Mouse (Mus musculus) right cerebral cortex, postnatal 36 days (tissue): ENCODE data around the gene Fgr.
"Not testable (repeated sequence)": the region's sequence is repeated elsewhere in the genome, so short reads cannot be mapped to it uniquely, and the experiment has no call there.

Experiments
- DNase-seq, 2 experiments: peaks; one replicate each; pipeline ENCODE4 v3.0.0; 2022; ENCODE audit warnings: low spot score in 2 of 2, mixed read lengths in 1 of 2

Fgr gene

DNA sequence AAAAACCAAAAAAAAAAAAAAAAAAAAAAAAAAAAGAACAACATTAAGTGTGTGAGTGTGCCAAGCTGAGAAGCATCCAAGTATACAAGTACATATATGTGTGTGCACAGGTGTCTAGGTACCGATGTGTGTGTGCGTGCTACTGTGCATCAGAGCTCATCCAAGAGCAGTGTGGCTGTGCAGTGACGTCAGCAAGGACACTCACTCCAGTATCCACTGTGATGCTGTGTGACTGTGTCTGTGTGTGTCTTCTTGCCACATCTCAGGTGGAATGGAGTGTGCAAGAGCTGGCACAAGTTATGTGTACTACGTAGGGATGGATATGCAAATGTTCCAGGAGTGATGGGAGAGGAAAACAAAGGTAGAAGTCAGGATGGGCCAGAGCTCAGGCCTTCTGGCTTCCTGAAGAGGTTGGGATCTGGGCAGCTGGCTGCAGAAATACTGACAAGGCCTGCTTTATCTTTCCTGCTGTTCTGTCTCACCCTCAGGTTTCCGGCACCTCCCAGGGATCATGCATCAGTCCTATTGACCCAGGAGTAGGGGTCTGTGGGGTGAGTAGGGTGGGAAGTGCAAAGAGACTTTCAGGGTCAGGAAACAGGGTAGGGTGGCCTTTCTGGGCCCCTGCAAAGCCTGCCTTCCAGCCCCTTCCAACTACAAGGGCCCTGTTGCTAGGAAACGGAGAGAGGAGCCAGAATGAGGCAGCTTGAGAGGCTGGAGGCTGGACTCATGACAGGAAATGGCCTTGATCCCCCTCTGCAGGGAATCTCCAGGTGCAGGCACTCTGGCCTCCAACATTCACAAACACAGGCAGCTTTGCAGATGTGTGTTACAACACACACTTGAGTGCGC, 10.0 kb downstream of the Fgr start:
- no peak for DNase-seq

GRCm38 (mm10) chr4:132988581-132989355, 14.9 kb downstream of the Fgr start:
- DNase-seq = no peak

- no peak for DNase-seq
Observed at GRCm38 (mm10) chr4:132993553-132993952, 19.7 kb downstream of the Fgr start.

GRCm38 (mm10) chr4:132997469-132998237, 23.8 kb downstream of the Fgr start:
- DNase-seq = no peak

DNA sequence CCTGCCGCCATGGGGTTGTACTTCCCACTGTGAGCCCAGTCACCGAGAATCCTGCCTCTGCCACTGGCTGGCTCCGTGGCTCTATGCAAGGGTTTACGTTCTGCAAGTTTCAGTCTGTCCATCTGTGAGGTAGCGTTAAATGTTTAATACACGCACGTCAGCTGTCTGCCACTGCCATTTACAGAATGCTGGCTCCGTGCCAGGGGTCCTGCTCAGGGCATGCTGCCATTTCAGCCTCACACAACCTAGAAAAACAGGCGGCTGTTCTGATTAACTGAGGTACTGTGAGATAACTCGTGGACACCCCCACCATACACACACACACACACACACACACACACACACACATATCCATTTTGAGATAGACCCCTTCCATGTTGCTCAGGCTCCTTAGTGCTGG, 29.0 kb downstream of the Fgr start:
- no peak for DNase-seq

GRCm38 (mm10) chr4:133003316-133004018, 29.6 kb downstream of the Fgr start:
- DNase-seq = no peak

DNA sequence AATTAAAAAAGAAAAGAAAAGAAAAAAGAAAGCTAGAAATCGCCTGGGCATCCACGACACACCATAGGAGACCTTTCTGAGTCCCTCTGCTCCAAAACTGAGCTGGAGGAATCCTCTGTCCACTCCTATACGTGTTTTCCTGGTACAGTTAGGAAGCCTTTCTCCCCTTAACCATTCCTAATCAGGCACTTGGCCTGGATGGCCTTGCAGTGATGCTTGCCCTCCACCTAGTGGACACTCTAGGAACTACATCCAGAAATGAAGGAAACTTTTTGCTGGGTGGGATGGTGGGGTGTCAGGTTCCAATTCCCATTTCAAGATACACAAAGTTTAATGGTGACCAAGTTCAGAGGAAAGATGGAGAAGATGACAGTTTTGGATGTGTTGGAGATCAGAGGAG, 31.3 kb downstream of the Fgr start:
- DNase-seq = no peak

DNA sequence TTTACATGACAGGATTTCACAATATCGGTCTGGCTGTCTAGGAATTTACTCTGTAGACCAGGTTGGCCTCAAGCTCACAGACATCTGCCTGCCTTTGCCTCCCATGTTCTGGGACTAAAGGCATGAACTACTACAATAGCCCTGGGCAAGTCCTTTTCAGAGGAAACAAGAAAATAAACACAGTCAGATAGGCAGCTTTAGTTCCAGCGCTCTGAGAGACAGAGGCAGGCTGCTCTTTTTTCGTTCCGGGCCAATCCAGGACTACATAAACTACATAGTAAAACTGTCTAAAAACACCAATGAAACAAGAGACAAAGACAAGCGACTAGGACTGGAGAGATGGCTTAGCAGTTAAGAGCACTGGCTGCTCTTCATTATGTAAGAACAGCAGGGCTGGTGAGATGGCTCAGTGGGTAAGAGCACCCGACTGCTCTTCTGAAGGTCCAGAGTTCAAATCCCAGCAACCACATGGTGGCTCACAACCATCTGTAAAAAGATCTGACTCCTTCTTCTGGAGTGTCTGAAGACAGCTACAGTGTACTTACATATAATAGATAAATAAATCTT, 32.1 kb downstream of the Fgr start:
- DNase-seq = not testable (repeated sequence)

DNA sequence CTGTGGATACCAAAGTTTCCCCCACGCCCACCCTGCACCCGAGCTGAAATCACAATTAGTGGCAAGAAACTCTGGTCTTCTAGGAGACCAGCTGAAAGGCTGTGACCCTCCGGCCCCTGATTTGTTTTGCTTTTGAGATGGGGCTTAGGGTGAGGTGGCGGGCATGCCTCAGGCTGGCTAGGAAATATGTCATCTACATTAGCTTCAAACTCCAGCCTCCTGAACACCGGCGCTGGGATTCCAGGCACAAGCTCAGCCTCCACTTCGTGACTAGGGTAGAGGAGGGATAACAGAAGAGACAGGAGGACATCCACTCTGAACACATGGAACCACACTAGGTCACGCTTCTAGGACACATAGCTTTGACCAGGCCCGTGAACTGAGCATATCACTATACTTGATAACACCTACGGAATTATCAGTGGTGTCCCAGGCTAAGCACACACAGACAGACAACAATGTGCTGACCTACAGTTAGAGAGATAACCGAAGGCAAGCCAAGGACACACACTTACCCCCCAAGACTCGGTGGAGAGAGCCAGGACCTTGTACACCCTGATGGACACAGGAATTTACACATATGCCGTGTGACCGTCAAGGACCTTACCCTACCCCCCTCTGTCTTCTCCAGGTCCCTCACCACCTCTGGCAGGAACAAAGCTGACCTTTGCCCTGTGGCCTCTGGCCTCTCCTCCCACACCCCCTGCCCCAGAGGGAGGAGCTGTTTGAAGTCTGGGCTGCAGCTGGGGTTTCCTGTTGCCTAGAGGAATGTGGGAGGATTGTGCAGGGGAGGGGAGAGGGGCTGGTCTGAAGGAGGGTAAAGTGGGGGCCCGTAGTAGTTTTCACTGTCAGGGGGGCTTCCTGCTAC, 33.9 kb downstream of the Fgr start:
- DNase-seq = no peak

DNA sequence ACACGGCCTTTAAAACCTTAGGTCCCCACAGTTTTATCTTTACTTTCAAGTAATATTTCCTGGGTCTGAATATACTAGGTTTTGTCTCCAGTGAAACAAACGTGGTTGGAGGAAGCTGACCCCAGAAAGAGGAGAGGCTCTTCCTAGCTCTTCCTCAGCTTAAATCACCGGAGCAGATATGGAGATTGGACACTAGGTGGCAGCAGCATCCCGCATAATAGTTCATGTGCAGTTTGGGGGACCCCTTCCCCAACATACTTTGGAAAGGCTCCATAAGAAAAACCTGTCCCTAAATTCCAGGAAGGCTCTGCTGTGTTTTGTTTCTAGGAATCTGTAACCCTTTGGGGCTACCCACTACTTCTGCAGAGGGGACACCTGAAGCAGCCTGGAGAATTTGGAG, 35.2 kb downstream of the Fgr start:
- DNase-seq = no peak

- no peak for DNase-seq
Observed at GRCm38 (mm10) chr4:133009676-133010075, 35.8 kb downstream of the Fgr start.

- no peak for DNase-seq
Observed at GRCm38 (mm10) chr4:133010611-133011010, 36.7 kb downstream of the Fgr start.

DNA sequence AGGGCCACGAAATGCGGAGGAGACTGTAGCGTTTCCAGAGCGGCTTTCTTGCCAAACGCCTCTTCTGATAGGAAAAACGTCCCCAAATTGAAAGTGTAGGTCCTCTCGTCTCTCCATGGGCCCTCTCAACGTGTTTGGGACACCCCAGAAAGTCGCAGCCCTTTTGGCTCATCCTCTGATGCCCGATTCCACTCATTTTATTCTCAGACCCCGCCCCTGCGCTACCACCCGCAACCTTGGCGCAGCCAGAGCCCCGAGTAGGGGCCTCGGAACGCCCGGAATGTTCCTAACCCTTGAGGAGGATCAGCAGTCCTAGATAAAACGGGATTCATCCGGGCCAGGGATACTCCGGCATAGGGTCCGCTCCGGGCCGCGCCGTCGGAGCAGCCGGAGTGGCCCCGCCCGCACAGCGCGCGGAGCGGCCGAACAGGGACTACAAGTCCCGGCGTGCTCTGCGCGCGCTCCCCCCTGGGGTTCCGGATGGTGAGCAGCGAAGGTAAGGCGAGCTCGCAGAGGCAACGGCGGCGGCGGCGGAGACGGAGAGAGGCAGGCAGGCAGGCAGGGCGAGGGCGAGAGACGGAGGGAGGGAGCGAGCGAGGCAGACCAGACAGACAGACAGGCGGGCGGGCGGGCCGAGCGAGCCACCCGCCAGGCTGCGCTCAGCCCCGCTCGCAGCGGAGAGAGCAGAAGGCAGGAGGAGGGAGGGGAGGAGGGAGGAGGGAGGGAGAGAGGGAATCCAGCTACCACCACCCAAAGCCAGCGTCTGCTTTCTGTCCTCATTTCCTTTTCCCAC, 37.3 kb downstream of the Fgr start, which contains the start of gene Ahdc1:
Gene Ahdc1, plus strand, starts transcription at position 233 of the 793 bp plus-strand sequence.
- DNase-seq = peak; percentile 91

GRCm38 (mm10) chr4:133011821-133012775, 38.2 kb downstream of the Fgr start:
- DNase-seq = no peak

DNA sequence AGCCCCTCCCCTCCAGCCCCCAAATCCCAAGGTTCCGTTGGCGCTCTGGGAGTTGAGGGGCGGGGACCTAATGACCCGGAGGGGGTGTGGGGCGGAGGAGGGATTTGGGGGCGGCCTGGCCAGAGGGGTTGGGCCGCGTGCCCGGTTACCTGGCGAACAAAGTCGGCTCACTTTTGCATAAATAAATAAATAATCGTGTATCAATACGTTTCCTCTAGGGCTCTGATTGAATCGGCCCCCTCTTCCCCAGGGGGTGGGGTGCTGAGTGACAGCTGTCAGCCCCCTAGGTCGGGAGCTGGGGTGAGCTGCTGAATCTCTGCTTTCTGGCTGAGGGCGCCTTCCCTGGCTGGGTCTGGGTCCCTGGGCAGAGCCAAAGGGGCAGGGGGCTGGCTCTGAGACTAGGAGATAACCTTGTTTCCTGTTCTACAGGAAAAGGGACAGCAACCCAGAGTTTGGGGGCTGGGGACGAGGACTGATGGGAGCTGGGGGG, 38.9 kb downstream of the Fgr start:
- no peak for DNase-seq

- peak; percentile 61 to 63 for DNase-seq
Observed at GRCm38 (mm10) chr4:133013266-133013891, 39.5 kb downstream of the Fgr start.

- DNase-seq = no peak
Observed at GRCm38 (mm10) chr4:133014088-133014487, 40.2 kb downstream of the Fgr start.
